Mouse (Mus musculus) limb, embryonic 10.5 days (tissue): Measurements from ENCODE around the gene Ehmt1. TPM values are rescaled to one million over a fixed set of nuclear protein-coding genes. Genes with fewer than 3 reads are reported as not detected.
"Not testable (repeated sequence)": the region's sequence is repeated elsewhere in the genome, so short reads cannot be mapped to it uniquely, and the experiment has no call there.

Experiments used
- DNase-seq: peaks from one replicate; pipeline ENCODE4 v3.0.0-alpha.2; 2017; ENCODE audit warnings: low spot score
- H3K27ac ChIP-seq: fragments of 300-500 bp; sonication (generic); 2 replicates; pipeline ENCODE4 v1.5.1; 2016; ENCODE audit warnings: mild to moderate bottlenecking
- H3K27me3 ChIP-seq: fragments of 300-500 bp; sonication (generic); 2 replicates; pipeline ENCODE4 v1.6.1; 2016; ENCODE audit warnings: low read depth, mild to moderate bottlenecking; ENCODE audit not compliant: poor library complexity, severe bottlenecking
- H3K36me3 ChIP-seq: fragments of 300-500 bp; sonication (generic); 2 replicates; pipeline ENCODE4 v1.6.1; 2016; ENCODE audit warnings: mild to moderate bottlenecking, moderate library complexity
- H3K4me1 ChIP-seq: fragments of 300-500 bp; sonication (generic); 2 replicates; pipeline ENCODE4 v1.6.1; 2016
- H3K4me3 ChIP-seq: fragments of 300-500 bp; sonication (generic); 2 replicates; pipeline ENCODE4 v1.5.1; 2016; ENCODE audit warnings: mild to moderate bottlenecking, moderate library complexity
- H3K9me3 ChIP-seq: fragments of 300-500 bp; sonication (generic); replicated peaks from 2 replicates; pipeline ENCODE4 v1.6.1; 2016; ENCODE audit warnings: mild to moderate bottlenecking
- WGBS: fragments of 180-500 bp; shearing (Covaris S2); methylation state at CpG from one replicate; pipeline ENCODE4 v1.1.7; 2016; 5-methylcytosine and 5-hydroxymethylcytosine counted together
- polyA plus RNA-seq: library from polyadenylated mRNA; unstranded; fragments of >200 nt; fragmentation: Nextera tagmentation; extraction: Ambion mirVana; gene quantifications from 2 replicates; pipeline ENCODE4 v1.2.1, GENCODE M21; 2016

The Ehmt1 gene
- 136 and 152 TPM in 2 replicates for polyA plus RNA-seq

- peaks cover 11% of the 10 kb centered on the region for H3K4me1 ChIP-seq
- H3K4me3 ChIP-seq, result peak within 1 kb of the TSS; percentile 94
- peak; percentile 95 for DNase-seq
- H3K27ac ChIP-seq, result peak within 1 kb of the TSS; percentile 99
- H3K27me3 ChIP-seq, result no peaks in the 10 kb centered on the region
- H3K36me3 ChIP-seq, result peaks cover 11% of the 10 kb centered on the region
- no peaks in the 10 kb centered on the region for H3K9me3 ChIP-seq
- under 1% methylated on average over 108 of the region's 112 CpGs for WGBS
Measured at GRCm38 (mm10) chr2:24918930-24919838, at the start of gene Ehmt1. Gene Ehmt1 (minus strand): TSS chr2:24919614.

GRCm38 (mm10) chr2:24962304-24963000 is 43.0 kb upstream of the Ehmt1 start, which contains the start of gene Dph7:
Gene Dph7 (plus strand): TSS chr2:24962400.
- H3K27ac ChIP-seq, result peak within 1 kb of the TSS; percentile 89
- no peaks in the 10 kb centered on the region for H3K9me3 ChIP-seq
- peak within 1 kb of the TSS; percentile 88 for H3K4me3 ChIP-seq
- no peaks in the 10 kb centered on the region for H3K27me3 ChIP-seq
- DNase-seq, result peak; percentile 91
- 1% methylated on average over 28 of the region's 28 CpGs for WGBS
- peaks cover 9% of the 10 kb centered on the region for H3K4me1 ChIP-seq
- peaks cover 79% of the 10 kb centered on the region for H3K36me3 ChIP-seq

- 27% methylated on average over 3 of the region's 3 CpGs for WGBS
- Histone ChIP-seq H3K27ac (no peak overlapping the region), H3K27me3 (no peaks in the 10 kb centered on the region), H3K9me3 (no peaks in the 10 kb centered on the region), H3K4me1 (peaks cover 9% of the 10 kb centered on the region), H3K36me3 (peaks cover 79% of the 10 kb centered on the region), H3K4me3 (no peak overlapping the region)
- DNase-seq, result peak; percentile 42
Measured at GRCm38 (mm10) chr2:24960910-24961309, 41.5 kb upstream of the Ehmt1 start.

- 86% methylated on average over 4 of the region's 4 CpGs for WGBS
- Histone ChIP-seq H3K27ac (no peak overlapping the region), H3K36me3 (peaks cover 62% of the 10 kb centered on the region), H3K4me1 (peaks cover 16% of the 10 kb centered on the region), H3K4me3 (no peak overlapping the region), H3K27me3 (peaks cover 5% of the 10 kb centered on the region; the same call in 1 of the 2 replicates), H3K9me3 (no peaks in the 10 kb centered on the region)
- no peak for DNase-seq
Measured at GRCm38 (mm10) chr2:24952537-24953055, 33.2 kb upstream of the Ehmt1 start.

DNA sequence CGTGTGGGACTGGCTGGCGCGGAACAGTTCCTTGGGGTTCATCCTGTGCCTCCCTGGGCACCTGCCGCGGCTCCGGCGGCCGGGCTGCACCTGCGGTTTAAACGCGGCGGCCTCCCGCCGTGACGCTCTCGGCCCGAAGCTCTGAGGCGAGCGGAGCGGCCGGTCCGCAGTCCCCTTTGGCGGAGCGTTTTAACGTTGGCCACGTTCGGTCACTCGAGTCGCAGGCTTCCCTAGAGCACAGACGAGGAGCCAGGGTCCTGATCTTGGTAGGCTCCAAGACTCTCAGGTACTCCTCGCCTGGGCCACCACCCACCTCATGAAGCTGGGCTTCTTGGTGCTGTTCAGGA is 30.7 kb upstream of the Ehmt1 start:
- peak overlapping the region; percentile 92 for H3K27ac ChIP-seq
- H3K4me1 ChIP-seq, result peaks cover 16% of the 10 kb centered on the region
- no peaks in the 10 kb centered on the region for H3K9me3 ChIP-seq
- WGBS, result under 1% methylated on average over 31 of the region's 31 CpGs
- peak overlapping the region; percentile 91 for H3K4me3 ChIP-seq
- DNase-seq, result peak; percentile 56
- peaks cover 5% of the 10 kb centered on the region; the same call in 1 of the 2 replicates for H3K27me3 ChIP-seq
- H3K36me3 ChIP-seq, result peaks cover 39% of the 10 kb centered on the region

DNA sequence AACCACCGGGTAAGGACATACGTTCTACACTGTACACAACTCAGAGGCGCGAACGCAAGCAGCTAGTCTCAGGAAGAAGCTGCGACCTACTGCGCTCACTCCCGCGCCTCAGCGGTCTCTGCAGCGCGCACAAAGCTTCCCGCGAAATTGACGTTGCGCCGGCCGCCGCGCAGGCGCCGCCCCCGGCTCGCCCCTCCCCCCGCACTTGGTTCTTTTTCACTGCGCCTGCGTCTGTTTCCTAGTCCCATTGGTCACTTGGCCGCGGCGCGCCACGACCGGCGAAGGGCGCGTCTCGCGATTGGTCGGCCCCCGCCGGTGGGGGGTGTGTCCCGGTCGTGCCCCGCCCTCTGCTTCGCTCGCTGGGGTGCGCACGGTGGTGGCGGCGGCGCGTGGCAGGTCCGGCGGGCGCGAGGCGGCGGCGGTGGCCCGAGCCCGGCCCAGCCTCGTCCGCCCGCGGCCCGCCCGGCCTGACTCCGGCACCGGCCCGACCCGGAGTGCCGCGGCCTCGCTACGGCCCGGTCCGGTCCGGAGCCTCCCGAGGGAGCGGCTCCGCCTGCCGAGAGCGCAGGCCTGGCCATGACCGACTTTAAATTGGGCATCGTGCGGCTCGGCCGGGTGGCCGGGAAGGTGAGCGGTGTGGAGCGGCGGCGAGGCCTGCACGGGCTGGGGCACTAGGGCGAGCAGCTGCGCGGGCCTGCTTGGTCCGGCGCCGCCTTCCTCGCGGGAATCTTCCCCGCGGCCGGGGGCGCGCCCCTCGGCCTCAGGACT is 30.2 kb upstream of the Ehmt1 start, which contains the start of gene Zmynd19:
Zmynd19 (plus strand) TSS at position 372 of the 768 bp plus-strand sequence.
- H3K9me3 ChIP-seq, result no peaks in the 10 kb centered on the region
- peaks cover 5% of the 10 kb centered on the region; the same call in 1 of the 2 replicates for H3K27me3 ChIP-seq
- under 1% methylated on average over 107 of the region's 108 CpGs for WGBS
- H3K36me3 ChIP-seq, result peaks cover 33% of the 10 kb centered on the region
- H3K27ac ChIP-seq, result peak within 1 kb of the TSS; percentile 92
- H3K4me3 ChIP-seq, result peak within 1 kb of the TSS; percentile 91
- H3K4me1 ChIP-seq, result peaks cover 16% of the 10 kb centered on the region
- peak; percentile 99 for DNase-seq

- 60% methylated on average over 2 of the region's 2 CpGs for WGBS
- H3K9me3 ChIP-seq, DNase-seq, H3K27me3 ChIP-seq, H3K4me1 ChIP-seq, H3K4me3 ChIP-seq, H3K27ac ChIP-seq, H3K36me3 ChIP-seq: not testable (repeated sequence)
Measured at GRCm38 (mm10) chr2:24944304-24944703, 24.9 kb upstream of the Ehmt1 start.

DNA sequence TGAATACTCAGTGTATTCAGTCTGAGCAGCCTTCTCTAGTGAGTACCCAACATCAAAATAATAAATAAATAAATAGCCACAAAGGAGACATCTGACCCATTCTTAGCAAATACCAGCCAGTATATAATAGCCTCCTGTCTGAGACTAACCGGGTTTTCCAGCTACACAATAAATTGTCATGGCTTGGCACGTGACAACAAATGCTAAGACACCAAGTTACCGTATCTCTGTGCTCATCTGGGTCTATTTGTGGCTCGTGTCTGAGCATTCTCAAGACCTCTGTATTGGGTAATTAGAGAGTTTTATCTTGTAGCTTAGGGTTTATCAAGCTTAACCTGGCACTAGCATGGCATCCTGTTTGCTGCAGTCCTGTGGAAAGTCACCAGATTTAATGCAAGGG is 22.7 kb upstream of the Ehmt1 start:
- 83% methylated on average over 4 of the region's 4 CpGs for WGBS
- H3K4me1 ChIP-seq, result no peaks in the 10 kb centered on the region
- H3K27ac ChIP-seq, result no peak overlapping the region
- H3K9me3 ChIP-seq, result no peaks in the 10 kb centered on the region
- H3K27me3 ChIP-seq, result peaks cover 5% of the 10 kb centered on the region; the same call in 1 of the 2 replicates
- DNase-seq, result no peak
- no peak overlapping the region for H3K4me3 ChIP-seq
- H3K36me3 ChIP-seq, result no peaks in the 10 kb centered on the region

DNA sequence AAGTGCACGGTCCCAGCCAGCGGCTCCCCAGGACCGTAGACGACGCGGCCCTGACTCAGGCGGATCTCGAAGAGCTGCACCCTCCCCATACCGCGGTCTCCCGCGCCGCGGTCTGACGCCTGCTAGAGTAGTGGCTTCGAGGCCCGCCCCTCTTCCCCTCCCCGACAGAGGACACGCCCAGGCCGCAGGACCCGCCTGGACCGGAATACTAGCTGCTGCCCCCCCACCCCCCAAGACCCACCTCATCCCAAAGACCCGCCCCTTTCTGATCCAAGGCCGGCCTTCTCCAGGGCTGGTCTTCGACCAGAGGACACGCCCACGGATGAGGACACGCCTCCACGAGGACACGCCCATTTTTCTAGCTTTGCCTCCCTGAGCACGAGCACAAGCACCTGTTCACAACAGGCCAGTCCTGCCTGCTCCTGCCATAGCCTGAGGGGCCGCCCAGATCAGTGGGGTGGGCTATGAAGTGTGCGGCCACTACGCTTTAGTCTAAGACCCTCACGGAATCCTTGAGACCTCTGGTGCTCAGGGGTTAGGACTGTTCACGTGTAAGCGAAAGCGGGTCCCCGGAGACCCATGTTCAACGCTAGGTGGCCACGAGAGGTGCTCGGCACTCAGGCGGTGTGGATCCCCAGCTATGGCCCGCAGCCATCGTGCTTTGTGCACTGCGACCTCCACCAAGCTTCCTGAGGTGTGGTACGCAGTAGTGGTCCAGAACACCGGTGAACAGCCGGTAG is 15.8 kb upstream of the Ehmt1 start, which contains the start of gene Arrdc1:
Arrdc1 (minus strand) TSS at position 196 of the 740 bp plus-strand sequence.
- DNase-seq, result peak; percentile 91
- peak within 1 kb of the TSS; percentile 72 for H3K27ac ChIP-seq
- H3K4me1 ChIP-seq, result peaks cover 20% of the 10 kb centered on the region
- H3K9me3 ChIP-seq, result no peaks in the 10 kb centered on the region
- 1% methylated on average over 46 of the region's 49 CpGs for WGBS
- H3K4me3 ChIP-seq, result peak within 1 kb of the TSS; percentile 71
- H3K27me3 ChIP-seq, result peaks cover 36% of the 10 kb centered on the region
- no peaks in the 10 kb centered on the region for H3K36me3 ChIP-seq

- Histone ChIP-seq H3K9me3 (no peaks in the 10 kb centered on the region), H3K4me3 (peak overlapping the region; percentile 71), H3K36me3 (no peaks in the 10 kb centered on the region), H3K27me3 (peaks cover 36% of the 10 kb centered on the region), H3K27ac (peak overlapping the region; percentile 72), H3K4me1 (peaks cover 20% of the 10 kb centered on the region)
- no peak for DNase-seq
- 4% methylated on average over 19 of the region's 19 CpGs for WGBS
Measured at GRCm38 (mm10) chr2:24934441-24934963, 15.1 kb upstream of the Ehmt1 start.

DNA sequence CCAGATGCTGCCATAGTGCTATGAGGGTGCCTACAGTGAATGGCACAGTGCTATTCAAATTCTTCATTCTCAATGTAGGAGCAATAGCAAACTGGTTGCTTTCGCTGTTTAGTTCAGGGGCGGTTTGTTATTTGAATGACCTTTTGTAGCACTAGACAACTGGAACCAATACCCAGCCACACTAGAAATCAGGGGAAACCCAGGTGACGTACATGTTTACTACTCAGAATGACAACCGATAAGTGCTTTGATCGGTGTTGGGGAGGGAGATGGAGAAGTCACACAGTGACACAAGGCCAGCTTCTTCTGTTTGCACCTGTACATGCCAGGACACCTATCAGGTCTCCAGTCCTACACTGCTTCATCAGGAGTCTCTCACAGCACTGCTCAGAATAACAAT is 10.2 kb upstream of the Ehmt1 start:
- WGBS, result 96% methylated on average over 5 of the region's 5 CpGs
- no peak overlapping the region for H3K4me3 ChIP-seq
- H3K4me1 ChIP-seq, result peaks cover 7% of the 10 kb centered on the region
- H3K9me3 ChIP-seq, result no peaks in the 10 kb centered on the region
- H3K27me3 ChIP-seq, result peaks cover 24% of the 10 kb centered on the region
- H3K36me3 ChIP-seq, result no peaks in the 10 kb centered on the region
- DNase-seq, result no peak
- H3K27ac ChIP-seq, result no peak overlapping the region
